Mouse (Mus musculus) stomach, postnatal 0 days (tissue): ENCODE results near the gene Epor.

Experiments
- CTCF ChIP-seq: IDR thresholded peaks from 2 replicates; pipeline ENCODE4 v1.5.1; 2016; ENCODE audit warnings: antibody characterized with exemption, low read depth, mild to moderate bottlenecking, moderate library complexity
- EP300 ChIP-seq: optimal IDR thresholded peaks from 2 replicates; pipeline ENCODE3; 2016; ENCODE audit warnings: antibody characterized with exemption

DNA sequence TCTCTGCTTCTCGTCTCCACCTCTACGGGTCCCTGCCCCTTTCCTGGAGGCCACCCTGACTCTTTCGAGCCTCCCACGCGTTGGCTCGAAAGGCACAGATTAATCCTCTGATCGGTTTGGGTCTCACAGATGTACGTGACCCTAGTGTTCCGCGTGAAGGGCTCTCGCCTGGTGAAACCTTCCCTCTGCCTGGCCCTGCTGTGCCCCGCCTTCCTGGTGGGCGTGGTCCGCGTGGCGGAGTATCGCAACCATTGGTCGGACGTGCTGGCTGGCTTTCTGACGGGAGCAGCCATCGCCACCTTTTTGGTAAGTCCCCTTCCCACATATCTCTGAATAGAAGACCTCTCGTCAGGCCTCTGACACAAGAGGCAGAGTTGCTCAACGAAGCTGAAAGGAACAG lies 19.0 kb downstream of the Epor start:
- no peak for TF ChIP-seq CTCF
- no peak for TF ChIP-seq EP300
